Mouse (Mus musculus) right cerebral cortex, postnatal 10 days (tissue): ENCODE data around the gene Slc51b.
A peak's percentile ranks its signal among the peaks of the same experiment; 100 is the strongest.

Source experiments
- DNase-seq, 2 experiments: peaks; one replicate each; pipeline ENCODE4 v3.0.0; 2021; ENCODE audit warnings: low spot score in 2 of 2

Slc51b gene

DNA sequence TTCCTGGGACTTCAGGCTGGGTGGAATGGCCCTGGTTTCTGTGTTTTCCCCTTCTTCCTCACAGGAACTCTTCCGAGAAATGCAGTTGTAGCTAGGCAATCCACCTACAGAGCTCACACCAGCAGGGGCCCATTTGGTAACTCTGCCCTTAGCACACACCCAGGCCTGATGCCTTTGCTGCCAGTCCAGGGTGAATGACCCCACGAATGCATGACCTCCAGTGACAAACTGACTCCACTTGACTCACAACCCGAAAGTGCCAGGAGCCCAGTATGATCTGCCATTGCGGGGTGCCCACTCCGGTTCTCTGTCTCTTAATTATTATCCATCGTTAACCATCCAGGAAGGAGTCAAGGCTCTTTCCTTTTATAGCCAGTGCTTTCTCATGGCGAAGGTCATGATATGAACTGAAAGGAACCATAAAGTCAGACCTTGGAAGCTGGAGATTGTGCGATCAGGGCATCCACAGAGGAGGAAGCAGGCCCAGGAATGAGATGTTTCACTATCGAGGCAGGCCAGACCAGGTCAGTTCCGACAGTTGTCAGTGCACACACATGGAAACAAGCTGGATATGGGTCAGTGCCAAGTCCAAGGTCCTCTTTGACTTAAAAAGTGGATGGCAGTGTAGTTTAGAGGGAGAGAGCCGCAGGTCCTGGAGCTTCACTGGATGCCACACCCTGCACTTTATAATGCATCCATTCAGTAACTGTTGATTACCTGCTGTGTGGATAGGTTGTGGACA lies at the start of gene Slc51b:
Gene Slc51b (minus strand): TSS at position 196 of the 742 bp plus-strand sequence.
- no peak for DNase-seq

DNA sequence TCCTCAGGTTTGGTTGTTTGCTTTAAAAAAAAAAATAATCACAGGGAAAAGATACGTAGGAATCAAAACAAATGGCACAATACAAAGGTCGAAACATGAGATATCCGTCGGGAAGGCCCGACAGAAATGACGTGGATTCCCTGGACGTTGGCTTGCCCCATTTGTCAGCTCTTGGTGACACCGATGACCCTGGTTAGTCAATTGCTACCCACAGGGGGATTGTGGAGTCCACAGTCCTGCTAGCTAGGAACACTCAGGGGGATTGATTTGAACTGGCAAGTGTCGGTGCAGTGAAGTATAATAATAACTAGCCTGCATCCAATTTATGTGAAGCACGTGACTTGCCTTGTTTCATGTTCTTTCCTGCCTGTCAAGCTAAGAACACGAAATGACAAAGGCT lies 44.9 kb upstream of the Slc51b start:
- no peak for DNase-seq

DNA sequence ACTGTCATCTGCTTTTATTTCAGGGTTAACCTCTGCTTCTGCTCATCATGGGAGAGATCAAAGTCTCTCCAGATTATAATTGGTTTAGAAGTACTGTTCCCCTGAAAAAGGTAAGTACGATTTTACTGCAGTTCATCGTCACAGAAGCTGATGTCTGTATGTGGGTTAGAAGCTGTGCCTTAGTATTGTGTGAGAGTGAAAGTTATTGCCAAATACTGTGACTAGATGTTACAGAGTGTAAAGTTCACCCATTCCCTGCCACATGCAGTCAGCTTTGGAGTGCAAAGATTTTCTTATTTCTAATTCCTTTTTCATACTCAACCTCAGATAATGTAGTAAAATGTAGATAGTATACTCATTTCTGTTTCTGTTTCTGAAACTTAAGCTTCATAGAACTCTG lies 42.5 kb upstream of the Slc51b start:
- no peak for DNase-seq

DNA sequence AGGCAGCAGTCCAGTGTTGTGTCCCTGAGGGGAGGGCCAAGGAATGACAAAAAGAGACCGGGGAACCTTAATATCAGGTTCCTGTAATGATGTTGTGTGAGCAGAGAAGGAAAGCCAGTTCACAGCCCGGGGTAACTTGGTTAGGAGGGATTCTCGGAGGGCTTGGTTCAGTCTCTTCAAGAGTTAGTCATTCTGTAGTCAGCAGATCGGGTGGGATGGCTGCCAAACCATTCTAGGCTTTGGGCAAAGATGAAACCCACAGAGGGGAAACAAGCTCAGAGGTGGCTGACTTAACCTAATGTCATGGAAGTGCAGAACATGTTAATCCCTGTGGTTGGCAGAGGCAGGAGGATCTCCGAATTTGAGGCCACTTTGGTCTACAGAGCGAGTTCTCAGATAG lies 41.4 kb upstream of the Slc51b start:
- peak in 1 of 2 experiments; percentile 44 for DNase-seq

DNA sequence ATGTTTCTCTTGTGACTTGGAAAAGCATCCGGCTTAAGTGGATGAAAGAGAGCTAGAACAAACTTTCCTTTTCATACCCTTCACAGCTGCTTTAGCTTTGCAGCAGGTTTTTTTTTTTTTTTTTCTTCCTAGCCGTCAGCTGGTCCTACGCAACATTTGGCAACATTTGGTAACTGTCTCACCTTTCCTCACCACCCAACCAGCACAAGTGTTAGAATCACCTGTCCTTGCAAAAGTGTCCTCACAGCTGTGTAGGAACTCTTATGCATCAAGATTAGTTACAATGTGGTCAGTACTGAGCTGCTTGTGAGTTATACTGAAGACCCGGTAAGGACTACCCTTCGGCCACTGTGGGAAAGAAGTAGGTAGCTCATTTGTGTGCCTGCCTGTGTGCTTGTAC lies 39.8 kb upstream of the Slc51b start:
- DNase-seq: no peak

DNA sequence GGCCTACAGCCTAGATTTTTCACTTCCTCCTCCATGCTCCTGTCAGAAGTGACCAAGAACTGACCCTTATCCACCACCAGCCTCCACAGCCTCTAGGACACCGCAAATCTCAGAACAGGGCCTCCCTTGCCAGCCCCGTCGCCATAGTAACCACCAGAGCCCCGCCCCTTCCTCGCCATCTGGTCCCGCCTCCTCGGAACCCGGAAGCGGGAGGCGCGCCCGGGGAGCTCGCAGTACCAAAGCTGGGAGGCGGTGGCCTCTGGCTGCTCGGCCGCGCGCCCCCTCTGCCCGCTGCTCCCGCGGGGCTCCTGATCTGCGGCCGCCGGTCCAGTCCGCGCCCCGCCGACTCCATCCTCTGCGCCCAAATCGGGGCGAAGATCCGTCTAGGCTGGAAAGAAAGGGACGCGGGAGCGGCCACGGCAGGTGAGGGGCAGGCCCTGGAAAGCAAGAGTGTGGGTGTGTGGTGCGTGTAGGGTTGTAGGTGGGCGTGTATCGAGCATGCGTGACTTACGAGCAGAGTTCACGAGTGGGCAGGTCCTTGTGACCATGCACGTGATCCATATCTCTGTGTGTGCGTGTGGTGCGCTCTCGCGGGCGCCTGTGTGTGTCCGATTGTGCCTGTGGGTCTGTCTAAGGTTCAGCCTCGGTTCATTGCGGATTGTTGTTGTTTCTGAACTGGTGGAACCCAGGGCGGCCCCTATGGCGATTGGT lies 38.1 kb upstream of the Slc51b start, which contains the start of gene Spg21:
Gene Spg21 (plus strand): TSS at position 216 of the 711 bp plus-strand sequence.
- peak; percentile 96 to 97 for DNase-seq

DNA sequence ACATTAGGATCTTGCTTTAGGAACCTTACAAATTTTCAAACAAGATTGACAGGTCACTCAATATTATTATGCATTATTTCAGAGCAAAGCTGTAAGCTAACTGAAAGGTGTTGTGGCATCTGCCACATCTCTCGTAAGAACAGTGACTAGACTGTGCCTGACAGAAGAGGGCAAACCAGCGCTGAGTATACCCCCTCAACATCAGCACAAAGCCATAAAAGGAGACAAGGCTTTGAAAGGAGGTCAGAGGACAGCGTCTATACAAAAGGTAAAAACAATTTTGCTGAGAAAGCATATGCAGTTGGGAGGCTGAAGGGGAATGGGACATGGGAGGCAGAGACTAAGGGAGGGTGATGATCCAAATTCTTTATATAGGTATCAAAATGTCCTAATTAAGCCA lies 37.4 kb upstream of the Slc51b start:
- DNase-seq: no peak

DNA sequence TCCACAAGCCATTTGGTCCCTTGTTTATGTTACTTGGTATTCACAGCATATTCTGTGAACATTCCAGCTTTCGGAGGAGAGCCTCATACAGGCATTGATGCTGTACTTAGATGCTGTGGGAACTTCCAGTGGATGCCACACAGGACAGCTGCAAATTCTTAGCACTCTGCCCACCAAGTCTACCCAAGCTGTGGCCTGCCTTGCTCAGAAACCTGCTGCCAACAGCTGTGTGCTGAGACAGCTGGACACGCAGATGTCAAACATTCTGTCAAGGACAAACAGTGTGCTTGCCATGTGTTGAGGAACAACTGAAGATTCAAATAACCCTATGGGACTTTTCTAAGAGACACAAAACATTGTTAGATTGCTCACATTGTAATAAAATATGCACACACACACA lies 36.2 kb upstream of the Slc51b start:
- no peak for DNase-seq

DNA sequence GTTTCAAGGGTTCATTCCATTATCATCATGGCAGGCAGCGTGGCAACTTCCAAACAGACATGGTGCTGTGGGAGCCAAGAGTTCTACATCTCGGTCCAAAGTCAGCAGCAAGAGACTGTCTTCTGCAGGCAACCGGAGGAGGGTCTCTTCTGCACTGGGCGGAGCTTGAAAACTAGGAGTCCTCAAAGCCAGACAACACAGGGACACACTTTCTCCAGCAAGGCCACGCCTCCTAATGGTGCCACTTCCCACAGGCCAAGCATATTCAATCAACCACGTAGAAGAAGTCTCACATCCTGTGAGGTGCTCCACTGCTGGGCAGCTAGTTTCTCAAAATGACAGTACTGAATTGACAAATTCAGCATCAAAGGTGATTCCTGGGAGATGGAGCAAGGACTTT lies 25.2 kb upstream of the Slc51b start:
- DNase-seq: no peak

DNA sequence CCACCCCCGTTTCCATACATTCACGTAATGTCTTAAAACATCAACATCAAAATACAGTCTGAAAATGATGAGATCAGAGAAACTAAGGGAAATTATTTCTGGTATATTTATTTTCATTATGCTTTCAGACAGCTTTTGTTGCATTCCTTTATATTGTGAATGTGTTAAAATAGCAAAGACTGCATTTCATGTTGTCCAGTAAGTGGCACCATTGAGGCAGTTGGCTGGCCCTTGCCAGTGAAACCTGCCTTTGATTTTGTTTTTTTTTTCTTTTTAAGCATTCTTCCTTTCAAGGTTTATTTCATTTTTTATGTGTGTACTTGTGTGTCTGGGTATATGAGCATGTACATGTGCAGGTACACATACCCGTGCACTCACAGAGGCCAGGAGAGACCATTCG lies 21.9 kb upstream of the Slc51b start:
- DNase-seq: no peak

DNA sequence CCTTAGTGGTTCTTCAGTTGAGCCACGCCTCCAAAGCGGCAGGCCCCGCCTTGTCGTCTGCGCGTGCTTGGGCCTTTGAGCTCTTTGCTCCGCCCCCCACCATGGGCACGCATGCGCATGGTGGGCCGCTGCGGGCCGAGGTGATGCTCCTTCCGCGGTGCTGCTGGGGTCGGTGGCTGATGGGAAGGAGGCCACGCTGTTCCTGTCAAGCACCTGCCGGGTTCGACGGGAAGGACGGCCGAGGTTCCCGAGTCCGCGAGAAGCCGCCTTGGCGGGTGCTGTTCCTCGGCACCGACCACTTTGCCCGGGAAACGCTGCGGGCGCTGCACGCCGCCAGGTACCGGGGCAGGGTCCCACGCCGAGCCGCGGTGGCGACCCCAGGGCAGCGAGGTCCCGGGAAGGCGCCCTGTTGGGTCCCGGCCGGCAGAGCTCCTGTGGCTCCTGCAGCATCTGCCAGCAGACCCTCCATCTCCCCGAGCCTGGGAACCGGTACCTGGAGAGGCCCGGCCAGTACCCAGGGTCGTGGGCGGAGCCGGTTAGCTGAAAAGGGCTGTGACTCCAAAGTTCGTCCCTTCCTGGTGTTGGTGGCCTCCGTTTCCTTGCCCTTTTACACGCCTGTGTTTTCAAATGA lies 13.0 kb upstream of the Slc51b start, which contains the start of gene Mtfmt:
Gene Mtfmt (plus strand): TSS at position 112 of the 631 bp plus-strand sequence.
- peak; percentile 94 to 95 for DNase-seq

DNA sequence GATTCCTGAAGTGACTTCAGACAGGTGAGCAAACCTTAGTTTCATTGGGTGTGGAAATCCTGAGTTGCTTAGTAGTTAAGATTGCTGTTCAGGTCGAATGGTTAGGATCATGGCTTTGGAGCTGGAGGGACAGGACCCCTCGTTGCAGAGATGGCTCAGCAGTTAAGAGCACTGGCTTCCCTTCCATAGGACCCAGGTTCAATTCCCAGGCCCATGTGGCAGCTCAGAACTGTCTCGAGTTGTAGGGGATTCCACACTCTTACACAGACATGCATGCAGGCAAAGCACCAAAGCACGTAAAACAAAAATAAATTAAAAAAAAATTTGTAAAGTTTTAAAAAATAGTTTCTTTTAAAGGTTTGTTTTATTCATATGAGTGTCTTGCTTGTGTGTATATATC lies 12.5 kb upstream of the Slc51b start:
- no peak for DNase-seq

DNA sequence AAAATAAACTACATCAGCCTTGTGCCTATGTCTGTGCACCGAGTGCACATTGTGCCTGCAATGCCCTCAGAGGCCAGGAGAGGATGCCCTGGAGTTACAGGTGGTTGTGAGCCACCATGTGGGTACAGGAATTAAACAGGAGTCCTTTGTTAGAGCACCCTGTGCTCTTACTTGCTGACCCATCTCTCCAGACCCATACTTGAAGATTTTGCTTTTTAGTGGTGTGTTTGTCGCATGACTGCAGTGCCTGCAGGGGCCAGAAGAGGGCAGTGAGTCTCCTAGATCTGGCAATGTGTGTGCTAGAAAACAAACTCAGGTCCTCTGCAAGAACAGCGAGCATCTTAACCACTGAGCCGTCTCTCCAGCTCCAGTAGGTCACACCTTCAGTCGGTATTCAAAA lies 11.4 kb upstream of the Slc51b start:
- DNase-seq: peak in 1 of 2 experiments; percentile 43

DNA sequence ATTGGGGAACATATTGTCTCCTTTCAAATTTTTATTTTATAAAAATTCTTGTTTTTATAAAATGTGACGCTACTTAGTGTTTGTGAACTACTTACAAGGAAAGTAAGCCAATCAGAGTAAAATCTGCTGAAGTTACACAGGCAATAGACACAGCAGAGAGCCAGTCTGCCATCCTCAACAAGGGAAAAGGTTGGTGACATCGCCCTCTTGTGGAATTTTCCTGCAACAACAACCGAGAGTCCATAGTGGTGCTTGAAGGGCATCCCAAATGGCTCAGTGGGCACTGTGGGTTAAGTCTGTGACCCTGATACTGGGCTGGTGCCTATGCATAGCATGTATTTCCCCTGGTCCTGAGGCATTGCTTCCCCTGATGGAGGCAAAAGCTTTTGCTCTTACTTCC lies 9.5 kb upstream of the Slc51b start:
- peak; percentile 87 to 91 for DNase-seq

DNA sequence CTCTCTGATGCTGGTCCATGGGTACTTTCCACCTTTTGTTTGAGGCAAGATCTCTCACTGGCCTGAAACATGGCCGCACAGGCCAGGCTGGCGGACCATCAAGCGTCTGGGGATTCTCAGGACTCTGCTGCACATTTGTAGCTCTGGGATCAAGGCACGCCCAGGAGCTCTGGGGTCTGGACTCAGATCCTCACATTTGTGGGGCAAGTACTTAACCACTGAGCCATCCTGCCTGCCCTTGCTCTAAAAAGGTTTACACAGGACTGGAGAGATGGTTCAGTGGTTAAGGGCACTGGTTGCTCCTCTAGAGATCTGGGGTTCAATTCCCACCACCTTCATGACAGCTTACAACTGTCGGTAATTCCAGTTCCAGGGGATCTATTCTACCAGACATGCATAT lies 8.2 kb upstream of the Slc51b start:
- DNase-seq: no peak

DNA sequence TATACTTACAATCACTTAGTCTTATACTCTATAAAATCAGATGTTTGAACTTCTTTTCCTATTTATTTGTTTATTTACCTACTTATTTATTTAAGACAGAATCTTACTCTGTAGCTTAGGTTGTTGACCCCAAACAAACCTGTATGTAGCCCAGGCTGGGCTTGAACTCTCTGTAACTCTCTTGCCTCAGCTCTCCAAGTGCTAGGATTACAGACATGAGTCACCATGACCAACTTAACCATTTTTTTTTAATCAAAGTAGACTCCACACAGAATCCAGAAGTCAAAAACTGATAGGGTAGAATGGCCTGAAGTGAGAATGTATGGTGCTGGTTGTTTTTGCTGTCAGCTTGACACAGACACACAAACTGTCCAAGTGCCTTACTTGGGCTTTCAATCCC lies 7.6 kb upstream of the Slc51b start:
- DNase-seq: no peak

DNA sequence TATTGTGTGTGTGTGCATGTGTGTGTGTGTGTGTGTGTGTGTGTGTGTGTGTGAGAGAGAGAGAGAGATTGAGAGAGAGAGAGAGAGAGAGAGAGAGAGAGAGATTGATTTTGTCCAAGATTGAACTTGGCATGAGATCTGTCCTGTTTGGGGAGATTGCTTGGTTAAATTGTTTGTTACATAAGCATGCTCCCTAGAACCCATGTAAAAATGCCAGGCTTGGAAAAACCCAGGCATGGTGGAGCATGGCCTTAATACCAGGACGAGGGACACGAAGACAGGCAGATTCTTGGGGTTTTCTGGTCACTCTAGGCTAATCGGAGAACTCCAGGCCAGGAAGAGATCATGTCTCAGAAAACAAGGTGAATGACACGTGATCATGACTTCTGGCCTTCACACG lies 5.2 kb upstream of the Slc51b start:
- DNase-seq: no peak

DNA sequence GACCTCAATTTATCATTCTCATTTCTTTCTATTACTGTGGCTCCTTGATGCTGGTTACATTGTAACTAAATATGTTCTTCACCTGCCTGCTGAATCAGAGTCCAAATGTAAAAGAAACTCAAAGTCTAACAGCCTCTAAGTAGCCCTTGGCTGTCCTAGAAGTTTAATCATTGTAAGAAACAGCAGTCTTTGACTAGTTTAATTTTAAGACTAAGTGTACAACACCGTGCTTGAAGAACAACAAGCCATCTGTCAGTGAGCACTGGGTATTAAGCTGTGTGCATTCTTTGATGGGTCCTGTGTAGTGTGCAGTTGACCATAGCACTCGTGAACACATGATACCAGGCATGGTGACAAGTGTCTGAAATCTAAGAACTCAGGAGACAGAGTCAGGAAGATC lies 4.8 kb upstream of the Slc51b start:
- DNase-seq: no peak

DNA sequence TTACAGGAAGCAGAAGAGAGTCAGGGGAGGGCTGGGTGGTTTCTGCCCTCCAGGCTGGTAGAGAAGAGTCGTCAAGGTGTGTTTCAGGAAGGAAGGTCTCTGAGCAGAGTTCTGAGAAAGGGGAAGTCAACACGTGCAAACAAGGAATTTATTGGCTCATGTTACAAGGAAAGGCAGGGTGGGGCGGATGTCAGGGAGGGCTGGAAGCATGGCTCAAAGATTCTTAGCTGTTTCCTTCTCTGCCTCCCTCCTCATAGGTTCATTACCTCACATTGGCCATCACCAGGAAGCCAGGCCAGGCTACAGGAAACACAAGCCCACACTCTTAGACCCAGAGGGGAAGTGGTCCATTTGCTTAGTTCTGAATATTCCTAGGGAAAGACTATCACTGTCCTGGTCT lies 1.6 kb upstream of the Slc51b start:
- no peak for DNase-seq

DNA sequence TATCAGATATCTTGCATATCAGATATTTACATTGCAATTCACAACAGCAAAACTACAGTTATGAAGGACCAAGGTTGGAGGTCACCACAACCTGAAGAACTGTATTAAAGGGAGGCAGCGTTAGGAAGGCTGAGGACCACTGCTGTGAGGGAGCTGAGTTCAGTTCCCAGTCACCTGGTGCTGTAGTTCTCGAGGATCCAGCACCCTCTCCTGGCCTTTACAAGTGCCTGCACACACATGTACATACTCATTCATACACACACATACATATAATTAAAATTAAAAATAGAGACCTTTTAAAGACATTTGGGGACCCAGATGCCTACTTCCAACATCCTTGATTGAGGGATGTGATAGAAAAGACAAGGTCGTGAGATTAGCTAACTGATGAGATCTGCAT lies 3.1 kb downstream of the Slc51b start:
- DNase-seq: no peak

DNA sequence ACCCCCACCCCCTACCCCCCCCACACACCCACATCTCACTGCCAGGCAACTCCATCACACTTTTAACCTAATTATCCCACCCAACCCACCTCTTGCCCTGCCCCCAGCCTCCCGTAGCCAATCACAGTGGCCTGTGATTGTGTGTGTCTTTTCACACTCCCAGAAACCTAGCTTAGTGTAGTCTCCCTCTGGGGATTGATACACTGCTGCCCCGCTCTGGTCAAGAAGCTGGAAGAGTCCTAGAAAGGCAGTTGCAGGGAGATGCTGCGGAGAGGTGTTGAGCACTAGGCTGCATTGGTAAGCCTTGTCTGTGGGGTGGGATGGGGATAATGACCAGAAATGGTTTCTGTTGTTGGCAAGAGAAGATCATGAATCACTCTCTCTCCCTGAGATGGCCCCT lies 5.0 kb downstream of the Slc51b start:
- DNase-seq: no peak

DNA sequence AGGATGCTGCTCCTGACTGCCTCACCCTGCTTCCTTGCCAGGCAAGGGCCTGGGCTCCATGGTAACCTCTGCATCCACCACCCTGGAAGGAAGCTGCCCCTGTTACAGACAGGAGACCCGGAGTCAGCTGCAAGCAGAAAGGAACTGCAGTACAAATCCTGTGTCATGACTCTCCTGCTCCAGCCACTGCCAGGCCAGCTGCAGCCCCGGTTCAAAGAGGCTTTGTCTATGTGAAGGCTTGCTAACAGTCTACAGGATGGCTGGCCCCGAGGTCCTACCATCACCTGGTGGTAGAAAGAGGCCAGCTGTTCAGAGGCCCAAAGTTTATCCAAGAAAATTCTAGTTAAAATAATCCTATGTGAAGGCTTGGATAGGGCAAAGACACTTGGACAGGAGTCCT lies 11.4 kb downstream of the Slc51b start:
- no peak for DNase-seq

DNA sequence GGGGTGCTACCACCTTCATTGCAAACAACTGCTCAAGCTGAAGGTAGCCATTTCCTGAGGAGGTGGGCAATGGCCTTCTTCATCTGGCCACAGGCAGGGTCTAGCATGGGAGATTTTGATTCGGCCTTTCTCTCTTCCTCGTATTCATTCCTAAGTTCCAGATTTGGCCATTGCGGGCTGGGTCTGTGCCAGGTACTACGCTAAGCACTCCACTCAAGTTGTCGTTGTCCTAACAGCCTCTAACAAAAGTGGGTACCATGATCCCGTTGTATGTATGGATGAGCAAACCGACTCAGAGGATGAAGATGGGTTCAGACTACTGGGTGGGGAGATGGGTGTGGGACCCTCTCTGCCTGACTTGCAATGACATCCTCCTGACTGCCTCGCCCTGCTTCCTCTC lies 12.4 kb downstream of the Slc51b start:
- no peak for DNase-seq
